Mouse (Mus musculus) liver, embryonic 12.5 days (tissue): ENCODE measurements around the gene Sipa1. TPM values are rescaled to one million over a fixed set of nuclear protein-coding genes. Genes with fewer than 3 reads are reported as not detected.

Source experiments
- ATAC-seq: fragments of 200-750 bp; cut with Nextera tagmentation; 2 replicates; pipeline ENCODE4 v1.8.0; 2017; ENCODE audit warnings: moderate number of reproducible peaks, mild to moderate bottlenecking, moderate library complexity
- H3K27ac ChIP-seq: fragments of 300-500 bp; sonication (generic); 2 replicates; pipeline ENCODE4 v1.5.1; 2016; ENCODE audit warnings: mild to moderate bottlenecking
- H3K27me3 ChIP-seq: fragments of 300-500 bp; sonication (generic); replicated peaks from 2 replicates; pipeline ENCODE4 v1.6.1; 2016; ENCODE audit warnings: mild to moderate bottlenecking, moderate library complexity
- H3K36me3 ChIP-seq: fragments of 300-500 bp; sonication (generic); 2 replicates; pipeline ENCODE4 v1.6.1; 2016; ENCODE audit warnings: mild to moderate bottlenecking, moderate library complexity
- H3K4me1 ChIP-seq: fragments of 300-500 bp; sonication (generic); 2 replicates; pipeline ENCODE4 v1.6.1; 2016
- H3K4me2 ChIP-seq: fragments of 300-500 bp; sonication (generic); 2 replicates; pipeline ENCODE4 v1.6.1; 2016; ENCODE audit warnings: mild to moderate bottlenecking, moderate library complexity
- H3K4me3 ChIP-seq: fragments of 300-500 bp; sonication (generic); 2 replicates; pipeline ENCODE4 v1.5.1; 2016; ENCODE audit warnings: mild to moderate bottlenecking, moderate library complexity
- H3K9ac ChIP-seq: fragments of 300-500 bp; sonication (generic); 2 replicates; pipeline ENCODE4 v1.6.1; 2016; ENCODE audit warnings: mild to moderate bottlenecking, moderate library complexity
- H3K9me3 ChIP-seq: fragments of 300-500 bp; sonication (generic); replicated peaks from 2 replicates; pipeline ENCODE4 v1.6.1; 2016; ENCODE audit warnings: mild to moderate bottlenecking, moderate library complexity
- WGBS: fragments of 180-500 bp; shearing (Covaris S2); methylation state at CpG from one replicate; pipeline ENCODE4 v1.1.7; 2016; ENCODE audit not compliant: insufficient replicate concordance; 5-methylcytosine and 5-hydroxymethylcytosine counted together
- polyA plus RNA-seq: library from polyadenylated mRNA; unstranded; fragments of >200 nt; fragmentation: Nextera tagmentation; extraction: Ambion mirVana; gene quantifications from 2 replicates; pipeline ENCODE4 v1.2.1, GENCODE M21; 2016

The Sipa1 gene
- polyA plus RNA-seq = 41.4 and 41.8 TPM in 2 replicates

- 2% methylated on average over 32 of the region's 32 CpGs for WGBS
- peak; percentile 87 for ATAC-seq
- H3K27ac ChIP-seq = peak within 1 kb of the TSS; percentile 96
- H3K9me3 ChIP-seq = no peaks in the 10 kb centered on the region
- H3K36me3 ChIP-seq = peaks cover 72% of the 10 kb centered on the region
- H3K4me3 ChIP-seq = peak within 1 kb of the TSS; percentile 74
- peak within 1 kb of the TSS; percentile 93 for H3K9ac ChIP-seq
- H3K4me1 ChIP-seq = peaks cover 82% of the 10 kb centered on the region
- H3K27me3 ChIP-seq = no peaks in the 10 kb centered on the region
- H3K4me2 ChIP-seq = peak within 1 kb of the TSS; percentile 95
These were observed at the start of gene Sipa1 for GRCm38 (mm10) chr19:5662981-5663913. Gene Sipa1 (minus strand): TSS chr19:5663707.

GRCm38 (mm10) chr19:5713255-5713654, 49.7 kb upstream of the Sipa1 start:
- Histone ChIP-seq H3K4me2 (peak overlapping the region; percentile 36), H3K4me1 (peaks cover 67% of the 10 kb centered on the region), H3K4me3 (peak overlapping the region; percentile 4; the same call in 1 of the 2 replicates), H3K9ac (peak overlapping the region; percentile 42), H3K27me3 (no peaks in the 10 kb centered on the region), H3K9me3 (no peaks in the 10 kb centered on the region), H3K36me3 (peaks cover 100% of the 10 kb centered on the region), H3K27ac (peak overlapping the region; percentile 70)
- no peak for ATAC-seq
- 67% methylated on average over 5 of the region's 5 CpGs for WGBS

- H3K27me3 ChIP-seq = no peaks in the 10 kb centered on the region
- no peak overlapping the region for H3K9ac ChIP-seq
- no peak overlapping the region for H3K4me3 ChIP-seq
- WGBS = 77% methylated on average over 14 of the region's 14 CpGs
- H3K9me3 ChIP-seq = no peaks in the 10 kb centered on the region
- ATAC-seq = no peak
- 0 out of 2 replicates have a peak overlapping the region, but pooled peaks have one; percentile 43 for H3K27ac ChIP-seq
- peaks cover 100% of the 10 kb centered on the region for H3K36me3 ChIP-seq
- peaks cover 60% of the 10 kb centered on the region for H3K4me1 ChIP-seq
- H3K4me2 ChIP-seq = 0 out of 2 replicates have a peak overlapping the region, but pooled peaks have one; percentile 2
These were observed 48.5 kb upstream of the Sipa1 start for GRCm38 (mm10) chr19:5711907-5712460.

- H3K4me2 ChIP-seq = no peak overlapping the region
- H3K9ac ChIP-seq = no peak overlapping the region
- H3K4me1 ChIP-seq = peaks cover 58% of the 10 kb centered on the region
- 43% methylated on average over 3 of the region's 3 CpGs for WGBS
- no peaks in the 10 kb centered on the region for H3K9me3 ChIP-seq
- no peak for ATAC-seq
- H3K4me3 ChIP-seq = no peak overlapping the region
- H3K27ac ChIP-seq = 0 out of 2 replicates have a peak overlapping the region, but pooled peaks have one; percentile 43
- no peaks in the 10 kb centered on the region for H3K27me3 ChIP-seq
- peaks cover 100% of the 10 kb centered on the region for H3K36me3 ChIP-seq
These were observed 47.7 kb upstream of the Sipa1 start for GRCm38 (mm10) chr19:5711218-5711617.

- Histone ChIP-seq H3K4me1 (peaks cover 58% of the 10 kb centered on the region), H3K27ac (peak overlapping the region; percentile 15; the same call in 1 of the 2 replicates)
- no peak for ATAC-seq
These were observed 47.1 kb upstream of the Sipa1 start for GRCm38 (mm10) chr19:5710581-5710980.

GRCm38 (mm10) chr19:5710068-5710467, 46.6 kb upstream of the Sipa1 start:
- H3K4me2 ChIP-seq = no peak overlapping the region
- WGBS = 98% methylated on average over 6 of the region's 6 CpGs
- 0 out of 2 replicates have a peak overlapping the region, but pooled peaks have one; percentile 15 for H3K27ac ChIP-seq
- H3K27me3 ChIP-seq = no peaks in the 10 kb centered on the region
- H3K9ac ChIP-seq = no peak overlapping the region
- no peaks in the 10 kb centered on the region for H3K9me3 ChIP-seq
- peaks cover 98% of the 10 kb centered on the region for H3K36me3 ChIP-seq
- H3K4me1 ChIP-seq = peaks cover 58% of the 10 kb centered on the region
- H3K4me3 ChIP-seq = no peak overlapping the region
- ATAC-seq = no peak

More at GRCm38 (mm10) chr19:5710581-5710980, 47.1 kb upstream of the Sipa1 start:
- Histone ChIP-seq H3K4me2 (no peak overlapping the region), H3K9me3 (no peaks in the 10 kb centered on the region), H3K27me3 (no peaks in the 10 kb centered on the region), H3K4me3 (no peak overlapping the region), H3K36me3 (peaks cover 100% of the 10 kb centered on the region), H3K9ac (no peak overlapping the region)
- 91% methylated on average over 8 of the region's 8 CpGs for WGBS

- Histone ChIP-seq H3K27ac (peak overlapping the region; percentile 86), H3K4me1 (peaks cover 38% of the 10 kb centered on the region), H3K4me3 (0 out of 2 replicates have a peak overlapping the region, but pooled peaks have one; percentile 10), H3K27me3 (no peaks in the 10 kb centered on the region), H3K9me3 (no peaks in the 10 kb centered on the region), H3K36me3 (peaks cover 81% of the 10 kb centered on the region), H3K9ac (peak overlapping the region; percentile 63), H3K4me2 (peak overlapping the region; percentile 59)
- WGBS = 42% methylated on average over 10 of the region's 10 CpGs
- ATAC-seq = peak; percentile 82
These were observed 41.5 kb upstream of the Sipa1 start for GRCm38 (mm10) chr19:5704801-5705571.

- 64% methylated on average over 17 of the region's 17 CpGs for WGBS
- ATAC-seq = peak; percentile 66
- peaks cover 81% of the 10 kb centered on the region for H3K36me3 ChIP-seq
- H3K9ac ChIP-seq = peak within 1 kb of the TSS; percentile 63
- H3K27me3 ChIP-seq = no peaks in the 10 kb centered on the region
- 0 out of 2 replicates have a peak within 1 kb of the TSS, but pooled peaks have one; percentile 10 for H3K4me3 ChIP-seq
- H3K4me2 ChIP-seq = peak within 1 kb of the TSS; percentile 59
- H3K4me1 ChIP-seq = peaks cover 38% of the 10 kb centered on the region
- H3K9me3 ChIP-seq = no peaks in the 10 kb centered on the region
- peak within 1 kb of the TSS; percentile 86 for H3K27ac ChIP-seq
These were observed 40.8 kb upstream of the Sipa1 start, which contains the start of gene Kcnk7 for GRCm38 (mm10) chr19:5704163-5704800. Gene Kcnk7 (plus strand): TSS chr19:5704367.

- Histone ChIP-seq H3K4me1 (peaks cover 34% of the 10 kb centered on the region), H3K4me3 (no peak overlapping the region), H3K9ac (no peak overlapping the region), H3K27ac (no peak overlapping the region), H3K27me3 (no peaks in the 10 kb centered on the region), H3K4me2 (no peak overlapping the region), H3K9me3 (no peaks in the 10 kb centered on the region), H3K36me3 (peaks cover 100% of the 10 kb centered on the region)
- 79% methylated on average over 41 of the region's 41 CpGs for WGBS
- no peak for ATAC-seq
These were observed 32.4 kb upstream of the Sipa1 start for GRCm38 (mm10) chr19:5695849-5696462.

- no peak for ATAC-seq
- Histone ChIP-seq H3K27ac (no peak overlapping the region), H3K4me3 (no peak overlapping the region), H3K9me3 (no peaks in the 10 kb centered on the region), H3K36me3 (peaks cover 84% of the 10 kb centered on the region), H3K4me2 (no peak overlapping the region), H3K27me3 (no peaks in the 10 kb centered on the region), H3K9ac (no peak overlapping the region), H3K4me1 (peaks cover 44% of the 10 kb centered on the region)
- WGBS = 80% methylated on average over 6 of the region's 6 CpGs
These were observed 30.3 kb upstream of the Sipa1 start for GRCm38 (mm10) chr19:5693801-5694200.
